Mouse (Mus musculus): Measurements from ENCODE around the gene Dnajc7.
"Not testable (repeated sequence)": the region's sequence is repeated elsewhere in the genome, so short reads cannot be mapped to it uniquely, and the experiment has no call there.

Gene Dnajc7

GRCm38 (mm10) chr11:100616332-100616731 is 3.6 kb downstream of the Dnajc7 start:
- DNase-seq (ENCODE audit: low read depth): no peak

- no peak for DNase-seq (ENCODE audit: low read depth)
These were observed 6.7 kb downstream of the Dnajc7 start for GRCm38 (mm10) chr11:100613241-100613640.

- no peak for DNase-seq (ENCODE audit: low read depth)
These were observed 8.3 kb downstream of the Dnajc7 start for GRCm38 (mm10) chr11:100611627-100612026.

GRCm38 (mm10) chr11:100609997-100610680 is 9.8 kb downstream of the Dnajc7 start:
- no peak for DNase-seq (ENCODE audit: low read depth)

GRCm38 (mm10) chr11:100609355-100609996 is 10.5 kb downstream of the Dnajc7 start:
- no peak for DNase-seq (ENCODE audit: low read depth)

GRCm38 (mm10) chr11:100608796-100609195 is 11.2 kb downstream of the Dnajc7 start:
- no peak for DNase-seq (ENCODE audit: low read depth)

- no peak for DNase-seq (ENCODE audit: low read depth)
These were observed 12.8 kb downstream of the Dnajc7 start for GRCm38 (mm10) chr11:100607121-100607520.

GRCm38 (mm10) chr11:100605451-100605850 is 14.5 kb downstream of the Dnajc7 start:
- no peak for DNase-seq (ENCODE audit: low read depth)

- no peak for DNase-seq (ENCODE audit: low read depth)
These were observed 15.5 kb downstream of the Dnajc7 start for GRCm38 (mm10) chr11:100604321-100605005.

- no peak for DNase-seq (ENCODE audit: low read depth)
These were observed 16.2 kb downstream of the Dnajc7 start for GRCm38 (mm10) chr11:100603813-100604212.

- no peak for DNase-seq (ENCODE audit: low read depth)
These were observed 16.8 kb downstream of the Dnajc7 start for GRCm38 (mm10) chr11:100603155-100603554.

- no peak for DNase-seq (ENCODE audit: low read depth)
These were observed 18.6 kb downstream of the Dnajc7 start for GRCm38 (mm10) chr11:100601372-100601771.

GRCm38 (mm10) chr11:100598074-100598473 is 21.9 kb downstream of the Dnajc7 start:
- no peak for DNase-seq (ENCODE audit: low read depth)

- DNase-seq (ENCODE audit: low read depth): no peak
These were observed 24.4 kb downstream of the Dnajc7 start for GRCm38 (mm10) chr11:100595533-100595932.

- DNase-seq (ENCODE audit: low read depth): no peak
These were observed 25.4 kb downstream of the Dnajc7 start for GRCm38 (mm10) chr11:100594608-100595007.

GRCm38 (mm10) chr11:100592346-100593046 is 27.5 kb downstream of the Dnajc7 start:
- no peak for DNase-seq (ENCODE audit: low read depth)

GRCm38 (mm10) chr11:100588462-100588861 is 31.5 kb downstream of the Dnajc7 start:
- DNase-seq (ENCODE audit: low read depth): no peak

GRCm38 (mm10) chr11:100585148-100585547 is 34.8 kb downstream of the Dnajc7 start:
- DNase-seq (ENCODE audit: low read depth): no peak

GRCm38 (mm10) chr11:100584561-100584961 is 35.4 kb downstream of the Dnajc7 start:
- no peak for DNase-seq (ENCODE audit: low read depth)

- no peak for DNase-seq (ENCODE audit: low read depth)
These were observed 37.1 kb downstream of the Dnajc7 start for GRCm38 (mm10) chr11:100582836-100583235.

GRCm38 (mm10) chr11:100582413-100582812 is 37.6 kb downstream of the Dnajc7 start:
- DNase-seq (ENCODE audit: low read depth): not testable (repeated sequence)

- DNase-seq (ENCODE audit: low read depth): no peak
These were observed 38.2 kb downstream of the Dnajc7 start for GRCm38 (mm10) chr11:100581756-100582155.

Data from fibroblast of lung, adult 2 months (primary cell).